Mouse (Mus musculus): ENCODE results near the gene Sh3tc1.

Gene Sh3tc1

DNA sequence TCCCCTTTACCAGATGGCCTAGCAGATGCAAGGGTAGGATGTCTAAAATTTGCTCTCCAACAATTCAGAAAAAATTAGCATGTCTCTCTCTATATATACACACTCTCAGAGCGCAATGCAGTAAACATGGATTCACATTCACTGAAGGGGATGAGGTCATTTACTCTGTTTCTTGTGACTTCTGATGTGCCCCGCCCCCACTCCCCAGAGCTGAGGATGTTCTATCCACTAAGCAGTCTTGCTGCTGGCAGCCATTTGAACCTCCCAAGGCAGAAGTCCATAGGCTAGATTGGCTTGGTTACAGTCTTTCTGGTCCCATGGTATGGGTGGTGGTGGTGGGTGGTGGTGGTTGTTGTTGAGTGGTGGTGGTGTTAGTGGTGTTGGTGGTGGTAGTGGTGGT lies 17.9 kb downstream of the Sh3tc1 start:
- no peak for DNase-seq (ENCODE audit: low spot score in 2 of 2)

DNA sequence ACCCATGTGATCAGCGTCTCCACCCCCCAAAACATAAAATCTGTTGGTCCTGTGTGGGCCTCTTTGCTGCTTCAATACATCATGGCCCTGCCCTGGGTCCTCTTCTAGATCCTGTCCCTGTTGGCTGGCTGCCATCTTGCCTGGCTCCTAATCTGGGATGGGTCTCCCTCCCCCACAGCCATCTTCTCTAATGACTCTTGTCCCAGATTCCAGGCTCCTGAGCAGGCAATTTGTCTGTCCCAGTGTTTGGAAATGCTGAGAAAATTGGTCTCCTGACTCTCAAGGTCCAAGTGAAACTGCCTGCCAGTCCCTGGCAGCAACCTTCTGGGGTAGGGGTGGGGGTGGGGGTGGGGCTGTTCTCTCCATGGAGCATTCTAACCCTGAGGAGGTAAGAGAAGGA lies 19.9 kb downstream of the Sh3tc1 start:
- DNase-seq (ENCODE audit: low spot score in 2 of 2): no peak

DNA sequence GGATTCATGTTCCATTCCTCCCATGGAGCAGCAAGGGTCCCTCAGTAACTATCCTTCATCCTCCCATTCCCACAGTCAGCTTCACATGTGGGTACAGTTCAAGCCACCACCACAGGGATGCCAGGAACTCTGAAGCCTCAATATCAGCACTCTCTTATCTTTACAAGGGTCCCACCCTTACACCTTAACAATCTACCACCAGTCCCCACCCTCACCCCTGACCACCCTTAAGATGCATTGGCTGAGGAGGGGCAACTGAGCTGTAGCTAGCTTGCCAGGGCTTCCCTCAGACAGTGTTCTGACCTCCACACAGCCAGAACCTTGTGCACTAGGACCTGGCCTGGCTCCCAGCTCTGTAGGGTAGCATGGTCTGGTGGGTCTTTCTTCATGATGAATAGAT lies 20.4 kb downstream of the Sh3tc1 start:
- no peak for DNase-seq (ENCODE audit: low spot score in 2 of 2)

DNA sequence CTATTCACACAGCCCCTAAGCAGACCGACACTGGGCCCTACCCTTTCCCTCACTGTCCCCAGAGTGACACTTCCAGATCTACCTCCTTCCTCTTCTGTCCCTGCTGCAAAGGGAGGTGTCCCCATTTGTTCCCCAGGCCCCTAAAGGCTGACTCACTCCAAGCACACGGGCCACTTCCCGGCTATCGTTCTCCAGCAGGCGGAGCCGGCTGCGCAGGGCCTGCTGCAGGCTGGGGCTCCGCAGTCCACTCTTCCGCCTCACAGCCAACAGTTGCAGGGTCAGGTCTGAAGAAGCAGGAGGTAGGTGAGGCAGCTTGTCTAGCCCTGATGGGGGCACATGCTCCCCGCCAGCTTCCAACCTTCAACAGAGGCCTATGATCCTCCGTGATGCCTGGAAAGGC lies 21.0 kb downstream of the Sh3tc1 start:
- DNase-seq (ENCODE audit: low spot score in 2 of 2): no peak

DNA sequence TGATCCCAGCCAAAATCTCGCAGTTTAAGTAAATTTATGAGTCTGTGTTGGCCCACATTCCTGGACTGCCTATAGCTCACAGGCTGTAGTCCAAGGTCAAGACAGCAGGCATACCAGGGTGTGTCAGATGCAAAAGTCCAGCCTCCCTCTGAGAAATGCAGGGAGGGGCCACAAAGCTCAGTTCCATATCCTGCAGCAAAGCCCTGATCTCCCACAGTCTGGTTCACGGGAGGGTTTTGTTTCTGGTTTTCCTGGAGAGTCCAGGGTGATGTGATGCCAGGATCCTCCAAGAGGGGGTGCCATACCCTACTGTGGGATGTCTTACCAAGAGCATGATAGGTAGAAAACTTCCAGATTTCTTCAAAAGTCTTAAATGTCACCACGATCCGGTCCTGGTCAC lies 21.8 kb downstream of the Sh3tc1 start:
- peak in 1 of 2 experiments; percentile 38 for DNase-seq (ENCODE audit: low spot score in 2 of 2)

DNA sequence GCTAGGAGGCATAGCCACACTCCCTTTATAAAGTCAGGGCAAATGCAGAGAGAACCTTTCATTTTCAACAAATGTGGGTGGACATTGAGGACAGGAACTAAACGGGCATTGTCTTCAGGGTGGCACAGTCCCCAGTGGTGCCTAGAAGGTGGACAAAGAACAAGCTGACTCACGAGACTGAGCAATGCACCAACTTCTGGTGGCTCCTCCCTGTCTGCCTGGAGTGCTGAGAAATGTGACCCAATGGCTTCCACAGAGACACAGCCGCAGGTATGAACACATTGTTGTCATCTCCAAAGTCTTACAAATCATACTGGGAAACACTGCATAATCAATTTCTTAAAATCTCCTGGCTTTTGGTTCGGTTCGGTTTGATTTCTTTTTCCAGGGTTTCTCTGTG lies 22.3 kb downstream of the Sh3tc1 start:
- no peak for DNase-seq (ENCODE audit: low spot score in 2 of 2)

DNA sequence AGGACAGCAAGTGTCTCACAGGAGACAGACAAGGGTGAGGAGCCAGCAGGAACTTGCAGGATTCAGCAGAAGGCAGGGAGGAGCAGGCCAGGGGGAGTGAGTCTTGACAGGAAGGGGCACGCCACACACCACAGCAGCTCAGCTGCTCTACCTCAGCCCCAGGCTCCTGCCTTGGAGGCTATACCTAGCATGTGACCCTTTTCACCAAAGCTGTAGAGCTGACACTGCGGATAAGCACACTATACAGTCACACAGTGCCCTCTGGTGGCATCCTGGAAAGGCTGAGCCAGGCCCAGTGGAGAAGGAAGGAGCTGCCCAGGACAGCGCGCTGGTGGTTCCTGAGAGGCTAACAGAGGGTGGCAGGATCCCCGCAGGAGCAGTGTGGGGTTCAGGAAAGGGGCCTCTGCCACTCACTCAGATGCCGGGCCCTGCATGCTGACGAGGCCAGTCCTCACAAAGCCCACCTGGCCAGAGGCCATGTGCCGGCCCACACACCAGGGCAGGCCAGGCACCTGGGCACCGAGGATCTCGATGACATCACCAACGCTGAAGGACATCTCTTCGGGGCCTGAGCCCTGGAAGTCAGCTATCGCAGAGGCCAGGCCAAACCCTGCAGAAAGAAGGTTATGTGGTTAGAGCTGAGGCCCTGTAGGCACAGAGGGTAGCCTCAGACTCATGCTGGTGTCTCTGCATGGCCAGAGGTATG lies 26.0 kb downstream of the Sh3tc1 start:
- DNase-seq (ENCODE audit: low spot score in 2 of 2): peak in 1 of 2 experiments; percentile 72

DNA sequence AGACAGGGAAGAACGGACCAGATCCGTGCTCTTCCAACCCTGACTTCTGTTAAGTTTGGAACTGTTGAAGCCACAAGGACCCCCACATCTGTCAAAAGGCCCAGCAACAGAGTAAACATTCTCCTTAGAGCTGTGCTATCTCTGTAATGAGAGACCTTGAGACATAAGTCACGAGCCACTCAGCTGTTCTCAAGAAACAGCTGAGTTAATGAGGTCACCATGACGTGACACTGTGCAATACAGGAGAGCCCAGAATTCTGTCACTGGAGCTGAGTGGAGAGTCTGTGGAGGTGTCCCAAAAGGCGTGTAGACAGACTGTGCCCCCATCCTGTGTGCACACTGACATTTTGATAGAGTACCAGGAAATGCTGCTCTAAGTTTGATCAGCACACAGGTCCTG lies 27.3 kb downstream of the Sh3tc1 start:
- no peak for DNase-seq (ENCODE audit: low spot score in 2 of 2)

DNA sequence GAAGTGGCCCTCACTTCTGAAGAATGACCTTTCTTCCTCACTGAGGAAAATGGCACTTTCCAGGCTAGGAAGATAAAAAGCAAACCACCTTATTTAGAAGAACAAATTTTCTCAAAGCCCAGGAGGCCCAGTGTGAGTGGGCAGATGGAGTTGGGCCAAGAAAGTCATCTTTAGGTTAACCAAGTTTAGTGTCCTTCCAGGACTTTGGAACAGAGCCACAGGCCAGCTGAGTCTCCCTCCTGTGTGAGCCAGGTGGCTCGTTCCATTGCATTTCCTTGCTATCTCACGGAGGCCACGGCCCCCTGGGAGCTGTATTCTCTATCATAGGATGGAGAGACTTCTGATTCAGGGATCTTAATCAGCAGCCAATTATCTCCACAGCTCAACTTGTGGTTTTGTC lies 28.9 kb downstream of the Sh3tc1 start:
- no peak for DNase-seq (ENCODE audit: low spot score in 2 of 2)

DNA sequence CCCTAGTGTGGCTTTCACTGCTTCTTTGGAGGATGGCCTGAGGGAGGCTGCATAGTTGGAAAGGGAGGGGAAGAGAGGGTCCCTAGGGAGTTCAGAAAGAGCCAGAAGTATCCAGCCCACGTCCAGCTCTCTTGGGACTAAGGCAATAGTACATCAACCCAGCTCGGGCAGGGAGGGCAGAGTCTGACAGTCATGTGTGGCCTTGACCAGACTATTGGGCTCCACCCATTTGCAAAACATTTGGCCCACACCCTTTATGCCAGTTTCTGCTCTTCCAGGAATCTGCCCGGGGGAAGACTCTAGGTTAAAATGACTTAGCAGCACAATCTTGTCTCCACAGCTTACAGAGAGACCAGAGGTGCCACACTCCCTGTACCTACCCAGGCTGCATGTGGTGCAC lies 29.3 kb downstream of the Sh3tc1 start:
- no peak for DNase-seq (ENCODE audit: low spot score in 2 of 2)

DNA sequence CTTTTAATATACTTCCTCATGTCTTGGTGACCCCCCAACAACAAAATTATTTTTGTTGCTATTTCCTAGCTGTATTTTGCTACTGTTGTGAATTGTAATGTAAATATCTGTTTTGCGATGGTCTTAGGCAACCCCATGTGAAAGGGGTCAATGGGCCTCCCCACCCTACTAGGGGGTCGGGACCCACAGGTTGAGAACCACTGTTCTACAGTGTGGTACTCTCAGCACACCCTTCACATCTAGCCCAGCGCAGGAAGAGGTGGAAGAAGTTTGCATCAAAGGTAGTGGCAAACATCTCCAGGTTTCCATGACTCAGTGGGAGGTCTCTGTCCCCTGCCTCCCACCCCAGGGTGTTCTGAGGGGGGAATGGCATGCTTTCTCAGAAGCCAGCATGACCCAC lies 34.4 kb downstream of the Sh3tc1 start:
- DNase-seq (ENCODE audit: low spot score in 2 of 2): no peak

DNA sequence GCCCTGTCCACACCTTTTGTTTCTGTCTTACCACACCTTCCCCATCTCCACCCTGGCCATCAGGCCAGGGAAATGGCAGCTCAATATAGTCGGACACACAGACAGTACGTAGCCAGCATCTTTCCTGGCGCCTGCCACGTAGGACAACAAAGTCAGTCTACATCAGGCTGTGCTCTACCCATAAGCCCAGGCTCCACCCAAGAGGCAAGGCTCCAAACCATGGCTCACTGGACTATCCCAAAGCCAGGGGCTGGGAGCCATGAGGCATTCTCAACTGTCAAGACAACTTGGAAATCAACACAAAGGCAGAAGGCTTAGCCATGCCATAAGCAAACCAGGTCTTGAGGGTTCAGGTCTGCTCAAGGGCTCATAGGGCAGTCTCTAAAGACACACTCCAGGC lies 36.0 kb downstream of the Sh3tc1 start:
- DNase-seq (ENCODE audit: low spot score in 2 of 2): no peak

DNA sequence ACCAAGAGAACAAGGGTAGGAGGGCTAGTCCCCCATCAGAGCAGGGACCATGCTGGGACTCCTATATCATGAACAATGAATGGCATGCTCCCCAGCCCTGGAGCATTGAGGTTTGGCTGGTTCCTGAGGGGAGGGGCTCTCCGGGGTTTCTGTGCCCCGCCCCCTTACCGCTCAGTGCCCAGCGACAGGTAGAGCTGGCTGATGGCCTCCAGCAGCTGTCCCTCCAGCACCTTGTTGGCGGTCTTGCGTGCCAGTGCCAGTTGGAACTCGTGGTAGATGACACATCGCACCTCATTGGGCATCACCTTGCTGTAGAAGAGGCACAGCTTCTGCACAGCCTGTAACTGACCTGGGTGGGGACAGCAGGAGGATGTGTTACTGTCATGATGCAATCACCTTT lies 36.6 kb downstream of the Sh3tc1 start:
- DNase-seq (ENCODE audit: low spot score in 2 of 2): no peak

DNA sequence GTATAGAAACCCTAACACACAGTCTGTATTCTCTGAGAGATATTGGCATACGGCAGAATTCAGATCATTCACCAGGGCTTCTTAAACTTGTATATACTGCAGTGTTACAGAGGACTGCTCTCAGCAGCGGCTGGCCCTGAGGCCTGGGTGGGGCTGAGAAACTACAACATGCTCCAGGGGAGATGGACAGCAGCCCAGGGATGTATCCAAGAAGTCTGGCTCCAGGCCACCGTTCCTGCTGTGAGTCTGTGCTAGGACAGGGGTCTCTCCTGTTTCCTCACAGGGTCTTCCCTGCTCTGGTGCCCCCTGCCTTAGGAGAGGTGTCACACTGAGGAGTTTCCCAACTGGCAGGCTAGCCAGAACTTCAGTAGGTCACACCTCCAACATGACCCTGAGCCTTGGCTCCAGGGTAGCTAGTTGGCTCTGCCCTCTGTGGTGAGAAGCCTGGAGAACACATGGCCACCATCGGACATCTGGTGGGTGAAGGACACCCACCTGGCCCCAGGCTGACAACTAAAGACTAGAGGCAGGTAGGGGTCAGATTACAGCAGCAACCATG lies 37.1 kb downstream of the Sh3tc1 start:
- no peak for DNase-seq (ENCODE audit: low spot score in 2 of 2)

DNA sequence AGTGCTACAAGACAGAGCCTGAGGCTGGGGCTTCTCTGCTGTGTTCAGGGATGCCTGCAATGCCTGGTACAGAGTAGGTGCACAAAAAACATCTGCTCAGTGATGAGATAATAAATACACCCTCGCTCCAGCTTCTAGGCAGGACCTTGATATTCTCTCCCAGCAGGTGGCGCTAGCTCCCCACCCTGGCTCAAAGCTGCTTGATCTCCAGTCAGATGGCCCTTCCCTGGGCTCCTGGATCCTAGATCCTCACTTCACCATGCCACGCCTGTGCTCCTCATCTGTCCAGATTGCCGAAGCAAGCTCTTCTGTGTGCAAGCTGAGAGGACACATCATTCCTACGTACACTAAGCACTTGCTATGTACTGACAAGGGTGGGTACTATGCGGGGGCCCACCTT lies 38.7 kb downstream of the Sh3tc1 start:
- DNase-seq (ENCODE audit: low spot score in 2 of 2): peak in 1 of 2 experiments; percentile 49

DNA sequence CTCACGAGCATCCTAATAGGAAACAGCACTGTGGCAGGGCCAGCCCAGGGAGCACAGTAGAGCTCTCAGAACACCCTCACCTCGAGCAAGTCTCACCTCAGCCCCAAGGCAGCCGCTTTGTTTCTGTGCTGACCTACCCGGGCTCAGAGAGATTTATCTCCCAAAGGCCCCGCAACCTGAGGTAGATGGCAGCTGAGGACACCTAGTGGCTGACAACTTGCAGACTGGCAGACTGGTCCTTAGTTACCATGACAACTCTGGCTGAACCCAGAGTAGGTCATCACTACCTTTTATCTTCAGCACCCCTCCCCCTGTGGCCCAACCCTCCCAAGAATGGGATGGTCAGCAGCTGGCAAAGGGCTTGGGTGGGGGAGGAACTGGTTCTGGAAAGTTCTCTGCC lies 44.0 kb downstream of the Sh3tc1 start:
- no peak for DNase-seq (ENCODE audit: low spot score in 2 of 2)

DNA sequence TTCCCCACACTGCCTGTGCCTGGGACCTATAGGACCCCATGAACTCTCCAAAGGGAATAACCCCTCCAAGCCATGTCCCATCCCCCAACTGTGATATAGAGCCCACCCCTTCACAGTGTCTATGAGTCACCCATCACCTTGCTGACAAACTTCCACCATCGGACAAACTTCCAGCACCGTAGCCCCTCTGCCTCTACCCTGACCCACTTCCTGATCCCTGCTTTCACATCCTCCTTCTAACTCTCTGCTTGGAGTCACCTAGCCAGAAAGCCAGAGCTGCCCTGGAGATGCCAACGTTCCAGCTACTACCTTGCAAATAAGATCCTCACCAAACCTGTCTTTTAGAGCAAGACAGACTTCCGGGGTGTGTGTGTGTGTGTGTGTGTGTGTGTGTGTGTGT lies 46.1 kb downstream of the Sh3tc1 start:
- DNase-seq (ENCODE audit: low spot score in 2 of 2): no peak

DNA sequence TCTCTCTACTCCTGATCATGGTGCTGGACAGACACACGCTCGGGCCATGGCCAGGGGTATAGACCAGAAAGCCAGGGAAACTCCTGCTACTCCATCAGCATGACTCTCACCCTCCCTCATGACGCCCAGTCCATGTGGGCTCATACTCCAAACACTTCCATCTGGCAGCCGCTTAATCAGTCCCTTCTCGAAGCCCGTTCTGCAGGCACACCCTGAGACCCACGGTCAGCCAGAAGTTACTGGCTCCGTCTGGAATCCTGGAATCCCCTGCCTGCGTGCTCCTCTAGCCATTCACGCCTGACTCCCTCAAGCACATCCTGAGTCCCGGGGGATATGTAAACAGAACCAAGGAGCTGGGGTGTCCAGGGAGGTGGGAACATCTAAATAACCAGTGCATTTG lies 48.5 kb downstream of the Sh3tc1 start:
- no peak for DNase-seq (ENCODE audit: low spot score in 2 of 2)

DNA sequence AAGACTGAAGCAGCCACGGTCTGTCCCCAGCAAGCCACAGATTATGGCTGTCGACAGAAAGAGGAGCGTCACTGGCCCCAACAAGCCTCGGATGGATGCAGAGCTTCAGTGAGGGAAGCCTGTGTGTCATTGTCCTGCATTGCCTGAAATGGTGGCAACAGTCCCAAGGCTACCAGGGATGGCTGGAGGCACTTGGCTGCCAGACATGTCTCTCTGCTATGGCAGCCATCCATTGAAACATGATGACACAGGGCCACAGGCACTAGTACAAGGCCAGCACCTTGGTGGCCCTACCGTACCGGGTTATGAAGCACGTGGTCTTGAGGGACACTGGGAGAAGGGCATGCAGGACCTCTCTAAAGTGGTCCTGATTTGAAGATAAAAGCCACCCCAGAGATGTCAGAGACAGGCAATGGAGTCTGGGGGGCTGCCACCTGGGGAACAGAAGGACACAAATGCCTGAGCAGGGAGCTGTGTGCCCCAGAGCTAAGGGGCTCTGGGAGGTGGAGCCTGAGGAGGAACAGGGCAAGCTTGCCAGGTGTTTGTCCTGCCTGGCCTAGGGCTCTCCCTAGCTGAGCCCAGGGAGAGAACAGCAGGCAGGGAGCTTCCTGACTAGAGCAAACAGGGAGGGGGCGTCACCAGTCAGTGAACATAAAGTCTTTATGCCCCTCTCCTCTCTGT lies 49.2 kb downstream of the Sh3tc1 start:
- DNase-seq (ENCODE audit: low spot score in 2 of 2): no peak

DNA sequence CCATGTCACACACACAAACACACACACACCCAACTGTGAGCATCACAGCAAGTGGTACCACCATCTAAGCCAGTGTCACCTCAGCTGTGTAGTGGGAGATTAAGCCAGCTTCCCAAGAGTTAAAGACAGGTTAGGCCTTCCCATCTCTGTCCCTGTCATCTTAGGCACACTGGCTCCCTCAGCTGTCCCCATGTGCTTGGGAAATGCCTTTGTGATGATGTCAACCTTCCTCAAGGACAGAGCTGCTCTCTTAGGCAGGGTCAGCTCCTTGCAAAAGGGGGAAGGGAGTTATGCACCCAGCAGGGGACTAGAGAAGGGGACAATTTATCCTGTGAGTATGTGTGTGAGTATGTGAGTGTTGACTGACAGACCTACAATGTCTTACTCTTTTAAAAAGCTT lies 50.4 kb downstream of the Sh3tc1 start:
- DNase-seq (ENCODE audit: low spot score in 2 of 2): no peak

DNA sequence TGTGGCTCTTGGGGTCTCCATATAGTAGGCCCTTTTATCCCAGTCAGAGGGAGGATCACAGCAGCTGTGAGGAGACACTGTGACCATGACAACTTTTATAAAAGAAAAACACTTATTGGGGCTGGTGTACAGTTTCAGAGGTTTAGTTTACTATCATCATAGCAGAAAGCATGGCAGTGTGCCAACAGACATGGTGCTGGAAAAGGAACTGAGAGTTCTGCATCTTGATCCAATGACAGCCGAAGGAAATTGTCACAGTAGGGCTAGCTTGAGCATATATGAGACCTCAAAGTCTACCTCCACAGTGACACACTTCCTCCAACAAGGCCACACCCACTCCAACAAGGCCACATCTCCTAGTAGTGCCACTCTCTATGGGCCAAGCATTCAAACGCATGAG lies 50.9 kb downstream of the Sh3tc1 start:
- no peak for DNase-seq (ENCODE audit: low spot score in 2 of 2)

DNA sequence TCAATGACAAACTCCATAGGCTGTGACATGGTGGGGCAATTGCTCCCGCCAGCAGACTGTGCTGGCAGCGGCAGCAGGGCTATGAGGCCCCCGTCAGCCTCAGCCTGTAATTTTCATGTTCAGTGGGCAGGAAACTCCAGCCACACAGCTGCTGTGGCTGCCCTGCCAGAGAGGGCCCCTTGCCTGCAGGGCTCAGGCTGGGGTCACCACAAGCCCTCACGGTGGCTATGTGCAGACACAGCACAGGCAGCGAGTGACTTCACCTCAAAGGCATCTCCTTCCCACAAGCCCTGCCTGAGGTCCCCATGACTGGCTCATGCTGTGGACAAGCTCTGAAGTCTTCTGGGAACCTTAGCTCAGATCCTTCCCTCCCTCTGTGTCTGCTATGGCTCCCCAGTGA lies 52.7 kb downstream of the Sh3tc1 start:
- DNase-seq (ENCODE audit: low spot score in 2 of 2): no peak

DNA sequence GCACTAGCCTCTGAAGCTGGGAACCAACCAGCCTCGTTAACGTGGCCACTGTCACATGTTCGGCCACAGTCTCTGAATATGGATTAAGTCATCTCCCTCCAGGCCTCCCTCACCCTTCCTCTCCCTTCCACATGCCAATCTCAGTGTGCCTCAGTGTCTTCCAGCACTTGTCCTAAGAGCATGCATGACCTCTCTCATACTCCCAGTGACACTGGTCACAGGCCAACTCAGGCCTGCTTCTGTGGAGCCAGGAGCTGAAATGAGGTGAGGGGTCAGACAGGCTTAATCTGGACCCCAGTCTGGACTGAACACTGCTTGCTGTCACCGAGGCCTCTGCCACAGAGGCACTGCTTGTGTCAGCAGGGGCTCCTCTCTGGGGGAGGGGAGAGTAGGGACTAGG lies 53.5 kb downstream of the Sh3tc1 start:
- no peak for DNase-seq (ENCODE audit: low spot score in 2 of 2)

Measured in frontal cortex, postnatal 10 days (tissue).